Mouse (Mus musculus): ENCODE measurements around the gene Tpcn1.
"Not testable (repeated sequence)": the region's sequence is repeated elsewhere in the genome, so short reads cannot be mapped to it uniquely, and the experiment has no call there.

The Tpcn1 gene

GRCm38 (mm10) chr5:120514754-120515153, 73.7 kb downstream of the Tpcn1 start:
- no peak for DNase-seq (ENCODE audit: extremely low spot score, low spot score)

DNA sequence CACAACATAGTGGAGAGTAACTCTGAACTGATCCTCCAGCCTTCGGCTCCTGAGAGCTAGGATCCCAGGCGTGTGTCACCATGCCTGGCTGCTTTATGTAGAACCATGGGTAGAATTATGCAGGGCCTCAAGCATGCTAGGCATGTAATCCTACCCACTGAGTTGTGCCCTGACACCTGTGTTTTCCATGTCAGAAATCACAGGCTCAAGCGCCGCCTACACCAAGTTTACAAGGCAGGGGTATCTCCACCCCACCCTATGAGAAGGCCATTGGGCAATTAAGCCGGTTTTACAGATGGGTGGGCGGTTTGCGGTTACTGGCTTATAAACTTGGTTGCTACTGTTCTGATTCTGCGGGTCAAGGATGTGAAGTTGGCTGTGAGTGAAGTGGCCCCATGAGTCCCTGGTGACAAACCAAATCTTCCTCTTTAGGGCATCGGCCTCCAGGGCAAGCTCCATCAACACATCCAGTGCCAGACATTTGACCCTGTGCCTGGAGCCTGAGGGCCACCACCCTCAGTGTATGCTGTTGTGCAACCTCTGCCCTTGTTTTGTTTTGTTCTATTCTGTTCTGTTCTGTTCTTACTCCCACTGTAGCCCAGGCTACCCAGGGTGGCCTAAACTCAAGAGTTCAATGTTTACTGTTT, 74.3 kb downstream of the Tpcn1 start:
- DNase-seq (ENCODE audit: extremely low spot score, low spot score): no peak

DNA sequence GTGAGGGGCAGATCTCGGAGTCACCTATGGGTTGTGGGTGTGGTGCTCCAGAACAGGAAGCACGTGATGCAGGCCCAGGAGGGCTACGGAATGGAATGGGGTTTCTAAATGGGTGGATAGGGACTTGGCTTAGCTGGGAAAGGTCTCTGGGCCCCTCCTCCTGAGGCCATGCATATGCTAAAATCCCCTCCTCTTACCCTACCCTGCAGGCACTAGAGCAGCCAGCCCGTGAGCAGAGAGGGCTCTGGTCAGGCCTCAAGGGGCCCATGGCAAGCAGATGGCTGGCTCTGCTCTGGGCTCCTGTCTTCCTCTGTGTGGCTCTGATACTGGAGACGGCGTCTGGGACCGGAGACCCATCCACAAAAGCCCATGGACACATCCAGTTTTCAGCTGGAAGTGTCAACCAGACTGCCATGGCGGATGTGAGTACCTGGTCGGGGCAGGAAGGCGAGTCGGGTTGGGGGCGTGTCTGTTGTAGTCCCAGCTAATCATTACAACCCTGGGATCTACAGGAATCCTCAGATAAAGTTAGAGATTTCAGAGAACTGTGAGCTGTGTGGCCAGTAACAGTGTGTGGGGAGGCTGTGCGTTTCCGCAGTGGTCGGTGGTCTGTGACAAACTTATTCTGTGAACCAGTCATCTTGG, 75.4 kb downstream of the Tpcn1 start:
- DNase-seq (ENCODE audit: extremely low spot score, low spot score): no peak

DNA sequence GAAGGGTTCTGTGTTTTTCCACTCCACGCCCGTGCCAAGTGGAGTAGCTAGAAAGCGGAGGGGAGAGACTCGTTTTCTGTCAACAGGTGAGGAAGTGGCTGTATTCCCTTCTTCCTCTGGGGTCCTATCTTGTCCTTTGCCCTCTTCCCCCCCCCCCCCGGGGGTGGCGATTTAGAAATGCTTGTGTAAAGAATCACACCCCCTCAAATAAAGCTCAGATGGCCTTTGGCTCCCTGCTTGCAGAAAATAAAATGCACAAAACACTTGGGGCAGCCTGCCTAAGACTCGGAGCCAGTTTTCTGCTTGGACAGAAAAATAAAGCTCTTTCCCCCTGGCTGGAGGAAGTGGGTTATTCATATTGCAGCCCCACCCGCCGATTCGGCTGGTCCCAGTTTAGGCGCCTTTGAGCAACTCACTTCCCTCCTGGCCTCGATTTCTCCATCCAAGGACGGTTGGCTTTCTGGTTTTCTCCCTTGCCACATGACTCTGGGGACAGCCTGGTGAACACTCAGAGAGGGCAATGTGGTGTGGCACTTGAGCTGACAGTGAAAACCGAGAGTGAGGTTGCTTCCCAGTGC, 76.7 kb downstream of the Tpcn1 start:
- no peak for DNase-seq (ENCODE audit: extremely low spot score, low spot score)

- peak; percentile 94 for DNase-seq (ENCODE audit: extremely low spot score, low spot score)
These were observed 77.4 kb downstream of the Tpcn1 start, which contains the start of gene Slc8b1 for GRCm38 (mm10) chr5:120510982-120511642. Gene Slc8b1 (plus strand): TSS chr5:120511168.

- no peak for DNase-seq (ENCODE audit: extremely low spot score, low spot score)
These were observed 81.2 kb downstream of the Tpcn1 start for GRCm38 (mm10) chr5:120507311-120507710.

DNA sequence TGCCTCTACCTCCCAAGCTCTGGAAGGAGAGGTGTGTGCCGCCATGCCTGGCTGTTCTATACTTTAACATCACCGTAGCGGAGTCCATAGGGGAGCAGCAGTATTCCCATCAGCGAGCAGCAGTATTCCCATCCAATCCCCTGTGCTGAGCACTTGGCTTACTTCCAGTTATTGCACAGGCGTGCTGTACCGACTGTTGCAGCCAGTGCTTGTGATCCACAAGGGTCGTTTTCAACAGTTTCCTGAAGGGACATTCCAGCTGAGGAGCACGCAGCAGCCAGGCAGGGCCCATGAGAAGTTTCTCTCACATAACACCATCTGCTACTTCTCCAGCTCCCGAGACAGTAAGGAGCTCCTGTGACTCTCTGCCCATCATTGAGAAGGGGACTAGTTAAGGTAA, 82.0 kb downstream of the Tpcn1 start:
- no peak for DNase-seq (ENCODE audit: extremely low spot score, low spot score)

GRCm38 (mm10) chr5:120505781-120506180, 82.7 kb downstream of the Tpcn1 start:
- DNase-seq (ENCODE audit: extremely low spot score, low spot score): no peak

DNA sequence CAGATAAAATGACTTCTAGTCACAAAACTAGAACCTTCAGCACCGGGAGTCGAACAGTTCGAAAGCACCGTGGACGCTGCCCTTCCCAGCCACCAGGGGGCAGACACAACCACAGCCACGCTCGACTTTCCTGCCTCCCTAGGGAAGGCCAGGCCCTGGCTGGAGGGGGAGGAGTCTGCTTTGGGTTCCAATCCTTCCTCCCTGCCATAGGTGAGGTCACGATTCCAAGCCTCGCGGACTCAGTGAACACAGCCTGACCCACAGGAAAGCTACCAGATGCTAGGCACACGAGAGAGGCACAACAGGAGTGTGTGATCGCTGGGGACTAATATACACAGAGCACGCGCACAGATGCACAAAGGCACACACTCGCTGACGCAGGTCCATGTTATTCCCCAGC, 83.1 kb downstream of the Tpcn1 start:
- peak; percentile 78 for DNase-seq (ENCODE audit: extremely low spot score, low spot score)

DNA sequence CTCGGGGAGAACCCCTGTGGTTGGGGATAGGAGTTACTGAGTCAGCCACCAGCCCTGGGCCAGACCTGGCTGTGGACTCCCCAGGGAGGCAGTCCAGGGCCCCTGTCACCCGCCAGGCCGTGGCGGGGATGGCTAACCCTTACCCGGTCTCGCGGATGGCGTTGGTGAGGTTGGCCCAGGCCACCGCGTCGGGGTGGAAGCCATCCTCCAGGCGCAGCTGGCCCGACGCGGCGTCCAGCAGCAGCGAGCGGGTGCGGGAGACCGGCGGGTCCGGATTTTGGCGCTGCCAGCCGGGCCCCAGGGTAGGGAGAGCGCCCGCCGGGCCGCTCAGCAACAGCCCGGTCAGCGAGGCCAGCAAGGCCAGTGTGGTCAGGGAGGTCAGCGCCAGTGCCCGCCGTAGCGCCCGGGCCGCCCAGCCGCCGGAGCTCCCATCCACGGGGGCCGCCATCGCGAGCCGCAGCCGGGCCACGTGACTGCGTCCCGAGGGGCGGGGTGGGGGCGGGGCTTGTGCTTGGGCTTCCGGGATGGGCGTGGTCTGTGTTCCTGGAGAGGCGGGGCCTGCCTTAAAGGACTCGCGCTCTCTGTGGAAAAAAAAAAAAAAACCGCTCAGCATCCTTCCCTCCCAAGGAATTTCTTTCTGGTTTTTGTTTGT, 85.2 kb downstream of the Tpcn1 start, which contains the start of gene Plbd2:
Gene Plbd2 (minus strand): TSS at position 482 of the 652 bp plus-strand sequence.
- peak; percentile 99 for DNase-seq (ENCODE audit: extremely low spot score, low spot score)

DNA sequence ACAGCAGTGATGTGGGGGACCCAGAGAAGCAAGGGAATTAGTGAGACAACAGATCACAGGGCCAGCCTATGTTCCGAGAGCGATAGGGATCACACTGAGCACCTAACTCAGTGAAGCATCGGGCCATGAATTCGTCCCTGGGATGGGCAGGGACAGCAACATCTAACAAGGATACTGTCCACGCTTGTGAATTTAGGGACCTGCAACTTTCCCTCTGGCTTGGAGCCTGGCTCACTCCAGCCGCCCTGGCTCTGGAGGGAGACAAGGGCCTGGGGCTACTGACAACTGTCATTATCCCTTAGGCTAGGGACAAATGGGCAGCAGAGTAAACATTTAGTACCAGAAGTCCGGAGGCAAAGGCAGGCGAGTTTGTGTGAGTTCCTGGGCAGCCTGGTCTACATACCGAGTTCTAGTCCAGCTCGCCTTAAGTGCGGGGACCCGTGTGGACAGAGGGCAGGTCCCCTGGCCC, 85.8 kb downstream of the Tpcn1 start:
- DNase-seq (ENCODE audit: extremely low spot score, low spot score): no peak

DNA sequence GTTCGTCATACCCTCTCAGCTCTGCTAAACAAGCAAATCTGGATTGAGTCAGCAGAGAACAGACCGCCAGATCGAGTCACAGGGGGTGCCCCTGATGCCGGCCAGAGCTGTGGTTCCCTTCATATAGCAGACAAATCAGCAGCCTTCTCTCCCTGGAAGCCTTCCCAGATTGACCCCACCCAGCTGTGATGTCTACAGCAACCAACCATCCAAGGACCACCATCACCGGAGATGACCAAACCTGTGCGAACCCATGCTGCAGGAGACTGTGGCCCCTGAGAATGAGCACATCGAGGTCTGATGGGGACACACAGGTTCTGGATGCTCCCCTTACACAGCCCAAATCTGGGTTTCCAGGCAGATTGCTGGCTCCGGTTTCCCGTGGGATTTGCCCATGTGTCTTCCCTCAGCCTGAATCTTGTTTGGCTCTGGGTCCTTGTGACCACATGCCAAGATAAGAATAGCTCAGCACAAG, 86.3 kb downstream of the Tpcn1 start:
- no peak for DNase-seq (ENCODE audit: extremely low spot score, low spot score)

DNA sequence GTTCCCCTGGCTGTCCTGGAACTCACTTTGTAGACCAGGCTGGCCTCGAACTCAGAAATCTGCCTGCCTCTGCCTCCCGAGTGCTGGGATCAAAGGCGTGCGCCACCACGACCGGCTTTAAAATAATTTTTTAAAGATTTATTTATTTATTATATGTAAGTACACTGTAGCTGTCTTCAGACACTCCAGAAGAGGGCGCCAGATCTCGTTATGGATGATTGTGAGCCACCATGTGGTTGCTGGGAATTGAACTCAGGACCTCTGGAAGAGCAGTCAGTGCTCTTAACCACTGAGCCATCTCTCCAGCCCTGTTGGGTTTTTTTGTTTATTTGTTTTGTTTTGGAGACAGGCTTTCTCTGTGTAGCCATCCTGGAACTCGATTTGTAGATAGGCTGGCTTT, 87.9 kb downstream of the Tpcn1 start:
- not testable (repeated sequence) for DNase-seq (ENCODE audit: extremely low spot score, low spot score)

DNA sequence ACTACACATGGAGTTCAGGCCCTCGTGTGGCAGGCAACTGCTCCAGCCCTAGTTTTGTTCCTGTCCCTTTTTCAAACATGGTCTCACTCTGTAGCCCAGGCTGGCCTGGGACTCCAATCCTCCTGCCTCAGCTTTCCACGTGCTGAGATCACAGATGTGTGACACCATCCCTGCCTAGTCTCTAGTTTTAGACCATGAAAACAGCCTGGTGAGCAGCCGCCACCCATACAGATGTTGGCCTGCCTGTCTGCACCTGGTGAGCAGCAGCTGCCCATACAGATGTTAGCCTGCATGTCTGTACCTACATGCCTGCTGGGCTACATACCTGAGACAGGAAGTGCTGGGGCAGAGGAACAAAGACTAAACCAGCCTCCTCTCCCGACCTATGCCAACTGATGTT, 89.3 kb downstream of the Tpcn1 start:
- DNase-seq (ENCODE audit: extremely low spot score, low spot score): no peak

GRCm38 (mm10) chr5:120497071-120497470, 91.4 kb downstream of the Tpcn1 start:
- DNase-seq (ENCODE audit: extremely low spot score, low spot score): no peak

GRCm38 (mm10) chr5:120495703-120496226, 92.7 kb downstream of the Tpcn1 start:
- DNase-seq (ENCODE audit: extremely low spot score, low spot score): no peak

DNA sequence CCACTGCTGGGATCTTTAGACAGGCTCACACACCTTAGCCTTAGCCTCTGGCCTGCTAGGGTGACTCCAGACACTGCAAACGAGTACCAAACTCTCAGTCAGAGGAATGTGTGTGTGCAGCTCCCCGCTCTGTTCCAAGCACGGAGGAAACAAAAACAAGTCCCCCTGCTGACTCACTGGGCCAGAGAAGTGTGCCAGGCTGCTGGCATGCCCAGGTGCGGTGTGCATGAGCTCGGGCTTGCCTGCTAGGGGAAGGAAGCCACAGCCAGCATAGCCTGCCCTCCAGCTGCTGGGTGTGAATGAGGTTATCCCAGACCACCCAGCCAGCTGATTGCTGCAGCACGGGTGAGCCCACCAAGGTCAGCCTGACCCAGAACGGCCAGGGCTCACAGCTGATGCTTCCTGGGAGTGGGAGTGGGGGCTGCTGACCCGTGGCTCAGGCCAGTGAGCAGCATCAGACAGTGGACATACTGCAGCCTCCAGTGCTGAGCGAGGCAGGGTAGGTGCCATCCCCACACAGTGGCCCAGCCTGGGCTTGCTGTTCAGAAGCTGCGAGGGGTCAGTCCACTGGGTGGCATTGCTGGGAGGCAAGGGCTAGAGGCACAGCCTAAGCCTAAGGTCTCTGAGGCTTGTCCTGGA, 93.3 kb downstream of the Tpcn1 start:
- DNase-seq (ENCODE audit: extremely low spot score, low spot score): no peak

GRCm38 (mm10) chr5:120493873-120494395, 94.5 kb downstream of the Tpcn1 start:
- no peak for DNase-seq (ENCODE audit: extremely low spot score, low spot score)

GRCm38 (mm10) chr5:120493440-120493839, 95.0 kb downstream of the Tpcn1 start:
- no peak for DNase-seq (ENCODE audit: extremely low spot score, low spot score)

- DNase-seq (ENCODE audit: extremely low spot score, low spot score): peak; percentile 53
These were observed 96.0 kb downstream of the Tpcn1 start for GRCm38 (mm10) chr5:120492437-120492836.
